Mouse (Mus musculus) stomach, embryonic 16.5 days (tissue): ENCODE results near the gene Mybpc2. TPM values are rescaled to one million over a fixed set of nuclear protein-coding genes. Genes with fewer than 3 reads are reported as not detected.

Experiments
- ATAC-seq: fragments of 200-750 bp; cut with Nextera tagmentation; 2 replicates; pipeline ENCODE4 v1.8.0; 2017; ENCODE audit warnings: moderate number of reproducible peaks, moderate TSS enrichment; ENCODE audit not compliant: insufficient read depth, low FRiP score
- H3K27ac ChIP-seq: fragments of 300-500 bp; sonication (generic); 2 replicates; pipeline ENCODE4 v1.5.1; 2014; ENCODE audit warnings: low read length
- H3K27me3 ChIP-seq: fragments of 300-500 bp; sonication (generic); 2 replicates; pipeline ENCODE4 v1.6.1; 2014; ENCODE audit warnings: low read length, control low read depth, mixed read lengths; ENCODE audit not compliant: control insufficient read depth, insufficient read depth
- H3K36me3 ChIP-seq: fragments of 300-500 bp; sonication (generic); 2 replicates; pipeline ENCODE4 v1.6.1; 2014; ENCODE audit warnings: low read length; ENCODE audit not compliant: control insufficient read depth, insufficient read depth
- H3K4me1 ChIP-seq: fragments of 300-500 bp; sonication (generic); 2 replicates; pipeline ENCODE4 v1.6.1; 2014; ENCODE audit warnings: low read length, control low read depth, mixed read lengths; ENCODE audit not compliant: control insufficient read depth, insufficient read depth
- H3K4me2 ChIP-seq: fragments of 300-500 bp; sonication (generic); 2 replicates; pipeline ENCODE4 v1.6.1; 2014; ENCODE audit warnings: low read depth, low read length, mixed read lengths
- H3K4me3 ChIP-seq: fragments of 300-500 bp; sonication (generic); replicated peaks from 2 replicates; pipeline ENCODE4 v1.5.1; 2014; ENCODE audit warnings: mild to moderate bottlenecking, low read length
- H3K9ac ChIP-seq: fragments of 300-500 bp; sonication (generic); 2 replicates; pipeline ENCODE4 v1.6.1; 2014; ENCODE audit warnings: low read length
- H3K9me3 ChIP-seq: fragments of 300-500 bp; sonication (generic); replicated peaks from 2 replicates; pipeline ENCODE4 v1.6.1; 2016; ENCODE audit warnings: low read length, control low read depth; ENCODE audit not compliant: control insufficient read depth
- WGBS: fragments of 180-500 bp; shearing (Covaris S2); extraction: QIAGEN DNeasy Blood & Tissue Kit; methylation state at CpG from one replicate; pipeline ENCODE4 v1.1.7; 2014; 5-methylcytosine and 5-hydroxymethylcytosine counted together
- microRNA-seq: library from miRNA; unstranded; fragments of <30 nt; microRNA quantifications from one replicate; pipeline ENCODE4, GENCODE M21; 2016
- polyA plus RNA-seq: library from polyadenylated mRNA; unstranded; fragments of >200 nt; fragmentation: Nextera tagmentation; extraction: Ambion mirVana; gene quantifications from 2 replicates; pipeline ENCODE4 v1.2.1, GENCODE M21; 2015

The Mybpc2 gene
- polyA plus RNA-seq, 1 experiment from 2014 or later, result 1.8 TPM

DNA sequence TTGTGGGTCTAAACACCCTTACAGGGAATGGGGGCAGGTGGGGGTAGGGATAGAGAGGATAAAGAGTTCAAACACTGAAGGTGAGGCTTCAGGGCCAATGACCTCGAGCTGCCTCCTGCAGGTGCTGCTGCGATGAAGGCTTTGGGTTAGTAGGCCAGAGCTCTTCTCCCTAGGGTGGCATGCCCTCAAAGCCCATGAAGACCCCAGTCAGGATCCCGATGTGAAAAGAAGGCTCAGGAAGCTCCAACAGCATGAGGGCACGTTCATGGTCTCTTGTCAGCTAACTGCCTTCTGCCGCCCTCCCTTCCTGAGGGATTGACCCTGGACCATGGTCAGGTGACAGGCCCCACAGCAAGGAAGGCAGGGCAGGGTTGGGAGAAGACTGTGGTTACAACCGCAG lies 64.4 kb downstream of the Mybpc2 start:
- 68% methylated on average over 6 of the region's 6 CpGs for WGBS
- no peak overlapping the region for H3K4me3 ChIP-seq
- no peak overlapping the region for H3K9ac ChIP-seq
- no peaks in the 10 kb centered on the region for H3K36me3 ChIP-seq
- H3K9me3 ChIP-seq, result no peaks in the 10 kb centered on the region
- H3K4me1 ChIP-seq, result no peaks in the 10 kb centered on the region
- peaks cover 52% of the 10 kb centered on the region for H3K27me3 ChIP-seq
- no peak overlapping the region for H3K27ac ChIP-seq
- no peak for ATAC-seq
- H3K4me2 ChIP-seq, result no peak overlapping the region

GRCm38 (mm10) chr7:44456302-44456701 lies 68.2 kb downstream of the Mybpc2 start:
- peaks cover 15% of the 10 kb centered on the region for H3K27me3 ChIP-seq
- 80% methylated on average over 1 of the region's 1 CpGs for WGBS
- H3K36me3 ChIP-seq, result no peaks in the 10 kb centered on the region
- no peaks in the 10 kb centered on the region for H3K4me1 ChIP-seq
- no peak overlapping the region for H3K9ac ChIP-seq
- no peak overlapping the region for H3K27ac ChIP-seq
- H3K4me2 ChIP-seq, result no peak overlapping the region
- no peak for ATAC-seq
- no peaks in the 10 kb centered on the region for H3K9me3 ChIP-seq
- no peak overlapping the region for H3K4me3 ChIP-seq

DNA sequence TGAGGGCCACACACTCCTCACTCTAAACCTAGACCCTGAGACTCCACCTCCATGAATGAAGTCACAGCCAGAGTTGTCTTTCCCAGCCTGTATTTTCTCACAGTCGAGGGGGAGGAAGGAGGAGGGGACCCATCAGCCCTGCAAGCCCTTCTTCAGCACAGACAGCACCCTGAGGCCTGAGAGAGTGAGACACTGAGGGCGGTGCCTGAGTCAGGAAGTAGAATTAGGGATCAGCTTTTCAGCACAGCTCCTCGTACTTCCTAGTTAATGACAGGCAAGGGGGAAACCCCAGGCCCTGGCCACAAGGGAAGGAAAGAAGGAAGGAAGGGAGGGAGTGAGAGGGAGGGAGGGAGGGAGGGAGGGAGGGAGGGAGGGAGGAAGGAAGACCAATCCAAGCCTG lies 71.2 kb downstream of the Mybpc2 start:
- H3K27ac ChIP-seq, result no peak overlapping the region
- no peak overlapping the region for H3K4me3 ChIP-seq
- H3K9me3 ChIP-seq, result no peaks in the 10 kb centered on the region
- no peak overlapping the region for H3K9ac ChIP-seq
- 11% methylated on average over 3 of the region's 3 CpGs for WGBS
- no peaks in the 10 kb centered on the region for H3K27me3 ChIP-seq
- no peaks in the 10 kb centered on the region for H3K4me1 ChIP-seq
- ATAC-seq, result no peak
- no peaks in the 10 kb centered on the region for H3K36me3 ChIP-seq
- H3K4me2 ChIP-seq, result no peak overlapping the region

Small RNA genes within 50 kb of the gene (microRNA-seq; reads per million reads assigned to microRNA genes)
- gene Mir7052 (0.50 reads per million), gene Mir7053 (0.50 reads per million)

Other genes starting within 250 kb of the Mybpc2 start
- 6.1 and 7.4 TPM in 2 replicates for gene Clec11a, start 217.8 kb downstream of the Mybpc2 start, polyA plus RNA-seq
- 1.7 TPM in 2 replicates for gene Shank1, start 214.4 kb downstream of the Mybpc2 start, polyA plus RNA-seq
- gene Syt3, start 140.6 kb downstream of the Mybpc2 start, polyA plus RNA-seq, result 1.3 and 1.5 TPM in 2 replicates
- 0.84 and 1.2 TPM in 2 replicates for gene 1700008O03Rik, start 138.8 kb downstream of the Mybpc2 start, polyA plus RNA-seq
- 0.31 and 0.52 TPM in 2 replicates for gene Lrrc4b, start 95.6 kb downstream of the Mybpc2 start, polyA plus RNA-seq
- 0.72 and 0.87 TPM in 2 replicates for gene Aspdh, start 59.3 kb downstream of the Mybpc2 start, polyA plus RNA-seq
- gene Josd2, start 56.7 kb downstream of the Mybpc2 start, polyA plus RNA-seq, result 88.0 and 102 TPM in 2 replicates
- 69.9 and 80.7 TPM in 2 replicates for gene Emc10, start 28.1 kb downstream of the Mybpc2 start, polyA plus RNA-seq
- 7.0 and 8.2 TPM in 2 replicates for gene Fam71e1, start 28.1 kb downstream of the Mybpc2 start, polyA plus RNA-seq
- gene Spib, start 7.4 kb upstream of the Mybpc2 start, polyA plus RNA-seq, result 0.52 and 0.76 TPM in 2 replicates
- gene Pold1, start 24.2 kb upstream of the Mybpc2 start, polyA plus RNA-seq, result 70.3 and 72.8 TPM in 2 replicates
- 62.0 and 68.6 TPM in 2 replicates for gene Nr1h2, start 29.3 kb upstream of the Mybpc2 start, polyA plus RNA-seq
- gene Napsa, start 47.7 kb upstream of the Mybpc2 start, polyA plus RNA-seq, result 3.7 and 5.4 TPM in 2 replicates
- gene Kcnc3, start 66.0 kb upstream of the Mybpc2 start, polyA plus RNA-seq, result 0.16 and 0.26 TPM in 2 replicates
- 17.5 and 20.5 TPM in 2 replicates for gene Myh14, start 146.2 kb upstream of the Mybpc2 start, polyA plus RNA-seq
- gene Izumo2, start 184.1 kb upstream of the Mybpc2 start, polyA plus RNA-seq, result not detected in 2 replicates
- 32.1 and 32.8 TPM in 2 replicates for gene Vrk3, start 223.8 kb upstream of the Mybpc2 start, polyA plus RNA-seq
- 1.8 and 2.3 TPM in 2 replicates for gene Zfp473, start 226.4 kb upstream of the Mybpc2 start, polyA plus RNA-seq